Mouse (Mus musculus): ENCODE results near the gene Rit1.

DNA sequence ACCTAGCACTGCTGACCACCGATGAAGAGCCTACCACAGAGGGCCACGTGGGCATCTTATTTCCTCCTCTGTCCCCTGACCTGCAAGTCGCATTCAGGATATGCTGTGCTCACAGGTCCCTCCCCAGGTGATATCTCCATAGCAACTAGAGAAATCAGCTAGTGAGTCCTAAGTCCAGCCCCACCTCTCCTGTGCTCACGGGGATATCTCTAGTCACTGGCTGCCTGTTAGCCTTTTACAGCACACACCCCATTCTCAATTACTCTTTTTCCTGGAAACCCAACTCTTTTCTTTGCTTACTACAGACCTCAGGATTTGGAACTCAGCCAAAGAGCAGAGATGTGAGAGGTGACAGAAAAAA lies 30.2 kb downstream of the Rit1 start:
- no peak for TF ChIP-seq CTCF (IDR thresholded peaks at IDR 0.05; ENCODE audit: borderline replicate concordance, insufficient read depth, low read length)
- no peak for TF ChIP-seq POLR2A (IDR thresholded peaks at IDR 0.05; ENCODE audit: low read depth, low read length)
